Mouse (Mus musculus): ENCODE data around the gene Fbxl13.
"Not testable (repeated sequence)": the region's sequence is repeated elsewhere in the genome, so short reads cannot be mapped to it uniquely, and the experiment has no call there.

Fbxl13 gene

GRCm38 (mm10) chr5:21656912-21657311, 11.5 kb upstream of the Fbxl13 start:
- DNase-seq (ENCODE audit: low spot score in 2 of 2) = no peak

GRCm38 (mm10) chr5:21651885-21652612, 6.6 kb upstream of the Fbxl13 start:
- DNase-seq (ENCODE audit: low spot score in 2 of 2) = no peak

GRCm38 (mm10) chr5:21650736-21651135, 5.3 kb upstream of the Fbxl13 start:
- no peak for DNase-seq (ENCODE audit: low spot score in 2 of 2)

- no peak for DNase-seq (ENCODE audit: low spot score in 2 of 2)
These were observed 678 bp upstream of the Fbxl13 start for GRCm38 (mm10) chr5:21646133-21646491.

- DNase-seq (ENCODE audit: low spot score in 2 of 2) = no peak
These were observed 469 bp downstream of the Fbxl13 start for GRCm38 (mm10) chr5:21644891-21645438.

- no peak for DNase-seq (ENCODE audit: low spot score in 2 of 2)
These were observed 1.8 kb downstream of the Fbxl13 start for GRCm38 (mm10) chr5:21643606-21644005.

- peak; percentile 40 to 57 for DNase-seq (ENCODE audit: low spot score in 2 of 2)
These were observed 4.5 kb downstream of the Fbxl13 start for GRCm38 (mm10) chr5:21640961-21641360.

GRCm38 (mm10) chr5:21625916-21626315, 19.5 kb downstream of the Fbxl13 start:
- DNase-seq (ENCODE audit: low spot score in 2 of 2) = no peak

- DNase-seq (ENCODE audit: low spot score in 2 of 2) = no peak
These were observed 28.9 kb downstream of the Fbxl13 start for GRCm38 (mm10) chr5:21616450-21617009.

GRCm38 (mm10) chr5:21614299-21614698, 31.1 kb downstream of the Fbxl13 start:
- DNase-seq (ENCODE audit: low spot score in 2 of 2) = not testable (repeated sequence)

- no peak for DNase-seq (ENCODE audit: low spot score in 2 of 2)
These were observed 34.4 kb downstream of the Fbxl13 start for GRCm38 (mm10) chr5:21610996-21611395.

GRCm38 (mm10) chr5:21608311-21609304, 36.8 kb downstream of the Fbxl13 start:
- no peak for DNase-seq (ENCODE audit: low spot score in 2 of 2)

- DNase-seq (ENCODE audit: low spot score in 2 of 2) = no peak
These were observed 39.5 kb downstream of the Fbxl13 start for GRCm38 (mm10) chr5:21605936-21606335.

- no peak for DNase-seq (ENCODE audit: low spot score in 2 of 2)
These were observed 45.5 kb downstream of the Fbxl13 start for GRCm38 (mm10) chr5:21599961-21600360.

- not testable (repeated sequence) for DNase-seq (ENCODE audit: low spot score in 2 of 2)
These were observed 45.9 kb downstream of the Fbxl13 start for GRCm38 (mm10) chr5:21599536-21599935.

- DNase-seq (ENCODE audit: low spot score in 2 of 2) = no peak
These were observed 52.2 kb downstream of the Fbxl13 start for GRCm38 (mm10) chr5:21593201-21593709.

- DNase-seq (ENCODE audit: low spot score in 2 of 2) = no peak
These were observed 53.3 kb downstream of the Fbxl13 start for GRCm38 (mm10) chr5:21592106-21592505.

- DNase-seq (ENCODE audit: low spot score in 2 of 2) = no peak
These were observed 57.2 kb downstream of the Fbxl13 start for GRCm38 (mm10) chr5:21588220-21588619.

GRCm38 (mm10) chr5:21587683-21588082, 57.8 kb downstream of the Fbxl13 start:
- no peak for DNase-seq (ENCODE audit: low spot score in 2 of 2)

GRCm38 (mm10) chr5:21586763-21587162, 58.7 kb downstream of the Fbxl13 start:
- peak in 1 of 2 experiments; percentile 42 for DNase-seq (ENCODE audit: low spot score in 2 of 2)

GRCm38 (mm10) chr5:21578136-21578535, 67.3 kb downstream of the Fbxl13 start:
- DNase-seq (ENCODE audit: low spot score in 2 of 2) = no peak

GRCm38 (mm10) chr5:21575210-21575550, 70.3 kb downstream of the Fbxl13 start:
- DNase-seq (ENCODE audit: low spot score in 2 of 2) = no peak

Data from cerebellum, postnatal 4 days (tissue).